Mouse (Mus musculus) olfactory bulb, adult 2 months (tissue): ENCODE measurements around the gene Cflar. TPM values are rescaled to one million over a fixed set of nuclear protein-coding genes. Genes with fewer than 3 reads are reported as not detected.
"Not testable (repeated sequence)": the region's sequence is repeated elsewhere in the genome, so short reads cannot be mapped to it uniquely, and the experiment has no call there.

ENCODE experiments used
- H3K27ac ChIP-seq: fragments of 200-500 bp; 2 replicates; pipeline ENCODE4 v1.5.1; 2012; ENCODE audit warnings: low read depth, low read length; ENCODE audit not compliant: insufficient read depth
- H3K4me1 ChIP-seq: fragments of 200-500 bp; 2 replicates; pipeline ENCODE4 v1.6.1; 2012; ENCODE audit warnings: low read length; ENCODE audit not compliant: control insufficient read depth, insufficient read depth
- H3K4me3 ChIP-seq: fragments of 200-500 bp; 2 replicates; pipeline ENCODE4 v1.5.1; 2012; ENCODE audit warnings: mild to moderate bottlenecking, low read depth, low read length, moderate library complexity; ENCODE audit not compliant: insufficient read depth
- CTCF ChIP-seq: fragments of 200-500 bp; IDR thresholded peaks from 2 replicates; pipeline ENCODE4 v1.5.1; 2012; ENCODE audit warnings: low read depth, mild to moderate bottlenecking, low read length, moderate library complexity; ENCODE audit not compliant: insufficient read depth
- POLR2A ChIP-seq: fragments of 200-500 bp; IDR thresholded peaks from 2 replicates; pipeline ENCODE4 v1.6.1; 2012; ENCODE audit warnings: mild to moderate bottlenecking, low read depth, low read length, moderate library complexity; ENCODE audit not compliant: insufficient read depth
- WGBS: fragments of 180-500 bp; shearing (Covaris S2); methylation state at CpG from one replicate; pipeline ENCODE4 v1.1.7; 2018; 5-methylcytosine and 5-hydroxymethylcytosine counted together
- polyA plus RNA-seq: library from polyadenylated mRNA; stranded (reverse); fragments of >200 nt; gene quantifications from 2 replicates; pipeline ENCODE4 v1.2.4, GENCODE M21; 2012; ENCODE audit warnings: low replicate concordance; ENCODE audit not compliant: missing spikeins, insufficient read depth, insufficient read length

The Cflar gene
- not detected in 2 replicates for polyA plus RNA-seq

DNA sequence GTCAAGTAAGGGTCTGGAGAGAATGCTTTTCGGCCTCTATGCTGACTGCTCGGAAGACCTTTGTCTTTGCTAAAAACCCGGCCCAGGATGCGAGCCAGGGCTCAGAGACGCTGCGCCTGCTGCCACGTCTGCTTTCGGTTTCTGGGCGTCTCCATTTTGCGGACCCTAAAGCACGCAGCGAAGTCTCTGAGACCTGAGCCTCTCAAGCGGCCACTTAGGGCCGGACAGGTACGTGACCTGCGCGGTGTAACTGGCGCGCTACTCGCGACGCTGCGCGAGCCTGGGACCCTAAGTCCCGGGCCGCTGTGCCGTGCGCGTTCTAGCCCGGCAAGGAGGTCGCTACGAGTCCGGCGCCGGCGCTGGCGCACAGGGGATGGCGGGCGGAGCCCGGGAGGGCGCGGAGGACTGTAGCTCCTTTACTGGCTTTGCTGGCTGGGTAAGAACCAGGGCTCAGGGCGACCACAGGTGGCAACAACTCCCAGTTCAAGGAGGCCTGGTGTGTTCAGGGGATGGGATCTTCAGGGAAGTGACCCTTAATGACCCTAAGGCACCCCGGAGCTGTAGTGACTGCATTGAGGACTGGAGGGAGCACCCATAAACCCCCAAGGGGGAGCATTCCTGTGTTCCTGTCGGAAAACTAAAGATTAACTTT lies at the start of gene Cflar:
Gene Cflar (plus strand): TSS at position 144 of the 652 bp plus-strand sequence.
- TF ChIP-seq POLR2A (0 out of 2 replicates have a peak, but pooled peaks have one; percentile 51), CTCF (no peak)
- under 1% methylated on average over 45 of the region's 45 CpGs for WGBS
- Histone ChIP-seq H3K27ac (peak within 1 kb of the TSS; percentile 92), H3K4me3 (peak within 1 kb of the TSS; percentile 92), H3K4me1 (peaks cover 5% of the 10 kb centered on the region; the same call in 1 of the 2 replicates)

DNA sequence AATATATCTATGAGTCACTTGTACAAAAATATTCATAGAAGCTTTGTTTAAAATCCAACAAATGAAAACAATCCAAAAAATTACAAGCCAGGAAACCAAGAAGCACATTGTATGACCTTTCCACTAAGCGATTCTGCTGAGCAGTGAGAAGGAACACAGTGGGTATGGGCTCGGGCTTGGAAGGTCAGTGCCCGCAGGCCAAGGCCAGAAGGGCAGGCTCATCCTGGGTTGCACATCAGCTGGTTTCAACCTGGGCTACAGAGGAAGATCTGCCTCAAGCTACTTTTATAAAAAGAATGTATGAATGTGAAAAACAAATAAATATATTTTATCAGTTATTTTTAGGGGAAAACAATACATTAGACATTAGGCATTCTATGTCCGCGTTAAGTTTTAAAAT lies 48.6 kb upstream of the Cflar start:
- H3K27ac ChIP-seq, H3K4me3 ChIP-seq, H3K4me1 ChIP-seq: not testable (repeated sequence)
- 84% methylated on average over 5 of the region's 5 CpGs for WGBS

DNA sequence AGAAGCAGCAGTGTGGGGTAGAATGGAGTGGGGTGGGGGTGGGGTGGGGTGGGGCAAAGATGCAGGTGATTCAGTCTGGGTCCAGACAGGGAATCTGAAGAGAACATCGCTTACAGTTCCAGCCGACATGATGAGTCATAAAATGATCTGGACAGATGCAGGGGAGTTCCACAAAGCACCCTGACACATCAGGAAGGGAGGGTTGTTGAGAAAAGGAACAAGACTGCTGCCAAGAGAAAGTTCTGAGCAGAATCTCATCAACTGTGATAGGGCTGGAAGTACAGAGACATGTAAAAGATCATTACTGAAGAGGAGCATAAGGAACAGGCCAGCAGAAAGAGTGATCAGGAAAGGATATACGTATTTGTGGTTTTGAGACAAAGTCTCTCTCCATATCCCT lies 47.9 kb upstream of the Cflar start:
- H3K4me1 ChIP-seq, H3K4me3 ChIP-seq, H3K27ac ChIP-seq: not testable (repeated sequence)
- 77% methylated on average over 3 of the region's 3 CpGs for WGBS

DNA sequence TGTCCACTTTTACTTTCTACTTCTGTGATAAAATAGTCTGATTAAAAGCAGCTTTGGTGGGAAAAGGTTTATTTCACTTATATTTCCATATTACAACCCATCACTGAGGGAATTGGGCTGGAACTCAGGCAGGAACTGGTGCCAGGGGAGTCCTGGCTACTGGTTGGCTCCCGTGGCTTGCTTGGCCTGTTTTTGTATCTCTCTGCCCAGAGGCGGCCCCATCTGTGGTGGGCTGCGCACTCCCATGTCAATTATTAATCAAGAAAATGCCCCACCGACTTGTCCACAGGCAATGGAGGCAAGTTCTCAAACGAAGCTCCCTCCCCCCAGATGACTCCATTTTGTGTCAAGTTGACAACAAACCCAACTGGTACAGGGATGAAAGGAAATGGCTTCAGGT lies 43.1 kb upstream of the Cflar start:
- TF ChIP-seq POLR2A (no peak), CTCF (no peak)

DNA sequence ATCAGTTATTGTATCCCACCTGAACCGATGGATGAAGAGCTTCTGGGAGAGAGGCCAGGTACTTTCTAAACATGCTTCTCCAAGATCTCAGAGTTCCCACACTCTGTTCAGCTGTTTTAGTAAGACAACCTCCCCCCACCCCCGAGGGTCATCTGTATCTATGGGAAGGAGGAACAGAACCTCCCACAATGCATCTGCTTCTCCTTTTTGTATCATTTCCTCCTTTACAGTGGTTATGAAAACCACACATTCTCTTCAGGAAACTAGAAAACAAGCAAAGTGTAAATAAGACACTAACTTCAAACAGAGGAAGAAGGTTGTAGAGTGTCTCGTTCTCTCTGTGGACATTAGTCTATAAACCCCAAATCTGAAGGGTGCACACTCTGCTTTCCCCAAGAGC lies 41.7 kb upstream of the Cflar start:
- WGBS, result 89% methylated on average over 3 of the region's 3 CpGs
- H3K27ac ChIP-seq, H3K4me3 ChIP-seq, H3K4me1 ChIP-seq: not testable (repeated sequence)

More for the DNA sequence above, 43.1 kb upstream of the Cflar start:
- Histone ChIP-seq H3K27ac (no peak overlapping the region), H3K4me3 (no peak overlapping the region), H3K4me1 (no peaks in the 10 kb centered on the region)
- 81% methylated on average over 5 of the region's 5 CpGs for WGBS

DNA sequence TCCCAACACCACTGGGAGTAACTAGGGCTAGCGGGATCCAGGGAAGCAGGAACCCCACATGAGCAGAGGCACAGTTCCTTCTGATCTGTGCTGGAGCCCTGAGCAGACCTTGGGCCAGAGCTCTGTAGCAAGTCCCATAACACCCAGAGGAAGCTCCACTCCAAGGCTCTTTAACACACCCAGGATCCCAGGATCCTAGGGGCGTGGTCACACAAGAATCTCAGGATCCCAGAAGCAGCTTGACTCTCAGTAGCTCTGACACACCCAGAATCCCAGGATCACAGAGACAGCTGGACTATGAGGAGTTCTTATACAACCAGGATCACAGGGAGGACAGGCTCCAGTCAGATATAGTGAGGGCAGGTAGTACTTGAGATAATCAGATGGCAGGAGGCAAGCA lies 39.2 kb upstream of the Cflar start:
- WGBS, result 96% methylated on average over 2 of the region's 2 CpGs
- no peak overlapping the region for H3K27ac ChIP-seq
- no peak overlapping the region for H3K4me3 ChIP-seq
- no peak for TF ChIP-seq CTCF
- no peak for TF ChIP-seq POLR2A
- H3K4me1 ChIP-seq, result no peaks in the 10 kb centered on the region

DNA sequence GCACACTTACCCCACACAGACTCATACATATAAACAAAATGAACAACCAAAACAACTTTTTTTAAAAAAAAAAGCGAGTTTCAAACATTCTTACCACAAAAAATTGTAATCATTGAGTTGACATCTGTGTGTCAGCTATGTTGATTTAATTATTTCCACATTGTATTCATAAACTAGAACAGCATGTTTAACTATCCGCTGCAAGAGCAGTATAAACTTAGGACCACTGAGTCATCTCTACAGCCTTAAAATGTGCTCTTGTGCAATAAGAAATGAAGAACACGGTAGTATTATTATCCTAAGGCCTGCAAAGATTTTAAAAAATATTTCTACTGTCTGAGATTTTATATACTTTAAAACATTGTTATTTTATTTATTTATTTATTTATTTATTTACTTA lies 36.3 kb upstream of the Cflar start:
- no peak for TF ChIP-seq CTCF
- Histone ChIP-seq H3K4me3 (no peak overlapping the region), H3K4me1 (no peaks in the 10 kb centered on the region), H3K27ac (no peak overlapping the region)
- 84% methylated on average over 3 of the region's 3 CpGs for WGBS

DNA sequence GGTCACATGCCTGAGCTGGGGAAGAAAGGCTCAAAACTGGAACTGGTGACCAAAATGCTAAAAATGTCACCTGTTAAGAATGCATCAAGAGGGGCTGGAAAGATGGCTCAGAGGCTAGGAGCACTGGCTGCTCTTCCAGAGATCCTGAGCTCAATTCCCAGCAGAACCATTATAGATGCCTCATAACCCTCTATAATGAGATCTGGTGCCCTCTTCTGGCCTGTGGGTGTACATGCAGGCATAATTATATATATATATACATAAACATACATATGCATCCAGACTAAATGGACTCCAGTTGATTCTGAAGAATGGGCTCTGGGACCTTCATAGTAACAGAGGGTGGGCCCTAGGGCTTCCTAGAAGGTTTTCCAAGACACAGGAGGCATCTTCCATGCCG lies 33.7 kb upstream of the Cflar start:
- Histone ChIP-seq H3K27ac (no peak overlapping the region), H3K4me3 (no peak overlapping the region), H3K4me1 (no peaks in the 10 kb centered on the region)
- no peak for TF ChIP-seq POLR2A
- no peak for TF ChIP-seq CTCF
- 95% methylated on average over 1 of the region's 1 CpGs for WGBS

DNA sequence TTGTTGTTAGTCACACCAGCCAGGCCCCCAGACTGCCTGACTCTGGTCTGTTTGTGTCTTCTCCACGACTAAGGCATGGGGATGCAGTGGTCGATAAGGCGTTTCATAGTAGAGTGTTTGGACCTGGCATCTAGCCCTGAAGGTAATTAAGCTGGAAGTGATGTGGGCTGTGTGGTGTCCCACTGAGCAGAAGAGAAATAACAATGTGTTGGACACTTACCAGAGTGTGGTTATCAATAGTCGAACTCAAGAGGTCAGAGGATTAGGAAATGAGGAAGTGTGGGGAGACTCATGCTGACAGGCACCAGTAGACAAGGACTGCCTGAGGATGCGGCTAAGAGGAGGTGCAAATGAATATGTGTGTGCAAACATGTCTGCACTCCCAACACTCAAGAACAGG lies 32.9 kb upstream of the Cflar start:
- H3K4me3 ChIP-seq, H3K27ac ChIP-seq, H3K4me1 ChIP-seq: not testable (repeated sequence)
- WGBS, result 59% methylated on average over 5 of the region's 5 CpGs

DNA sequence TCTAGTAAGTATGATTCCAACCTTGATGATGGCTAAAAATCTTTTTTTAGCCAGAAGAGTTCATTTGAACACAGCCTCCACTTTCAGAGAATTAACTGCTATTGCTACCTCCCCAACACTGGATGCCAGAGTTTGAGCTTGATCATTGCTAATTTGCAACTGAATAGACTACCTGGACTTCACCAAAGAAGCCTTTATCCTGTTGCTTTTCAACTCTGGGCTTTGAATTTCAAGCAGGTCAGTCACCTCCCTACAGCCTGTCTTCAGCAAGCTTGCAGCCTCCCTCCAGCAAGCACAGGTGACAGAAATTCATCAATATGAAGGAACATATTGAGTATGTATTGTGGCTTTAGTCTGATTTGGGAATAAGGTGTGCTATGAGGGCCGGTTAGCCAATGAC lies 21.9 kb upstream of the Cflar start:
- no peak overlapping the region for H3K4me3 ChIP-seq
- 93% methylated on average over 1 of the region's 1 CpGs for WGBS
- no peaks in the 10 kb centered on the region for H3K4me1 ChIP-seq
- no peak overlapping the region for H3K27ac ChIP-seq
- TF ChIP-seq POLR2A (no peak), CTCF (no peak)
